Mouse (Mus musculus): ENCODE results near the gene Umad1. TPM values are rescaled to one million over a fixed set of nuclear protein-coding genes. Genes with fewer than 3 reads are reported as not detected.

Umad1 gene
- polyA plus RNA-seq, 1 experiment from 2014 or later: 18.0 TPM

GRCm38 (mm10) chr6:8336487-8337390 is 77.7 kb downstream of the Umad1 start:
- ATAC-seq (ENCODE audit: insufficient number of reproducible peaks, low FRiP score, low TSS enrichment, low read depth) (no peak), DNase-seq (ENCODE audit: low spot score) (no peak)
- Histone ChIP-seq H3K9me3 (ENCODE audit: control insufficient read depth, low read length) (no peaks in the 10 kb centered on the region), H3K4me2 (ENCODE audit: low read depth, severe bottlenecking) (no peak overlapping the region), H3K27ac (replicated peaks; ENCODE audit: low read depth, low read length) (no peak overlapping the region), H3K4me1 (ENCODE audit: control insufficient read depth, insufficient read depth, low read length) (no peaks in the 10 kb centered on the region), H3K9ac (ENCODE audit: low read length) (no peak overlapping the region), H3K27me3 (ENCODE audit: control insufficient read depth, insufficient read depth, low read length) (no peaks in the 10 kb centered on the region), H3K36me3 (ENCODE audit: control insufficient read depth, insufficient read depth, low read length) (no peaks in the 10 kb centered on the region), H3K4me3 (ENCODE audit: low read depth, low read length) (no peak overlapping the region)
- WGBS: 81% methylated on average over 9 of the region's 9 CpGs

GRCm38 (mm10) chr6:8339453-8339852 is 80.4 kb downstream of the Umad1 start:
- Histone ChIP-seq H3K4me3 (ENCODE audit: low read depth, low read length) (no peak overlapping the region), H3K27ac (replicated peaks; ENCODE audit: low read depth, low read length) (no peak overlapping the region), H3K36me3 (ENCODE audit: control insufficient read depth, insufficient read depth, low read length) (no peaks in the 10 kb centered on the region), H3K4me1 (ENCODE audit: control insufficient read depth, insufficient read depth, low read length) (no peaks in the 10 kb centered on the region), H3K9ac (ENCODE audit: low read length) (no peak overlapping the region), H3K9me3 (ENCODE audit: control insufficient read depth, low read length) (no peaks in the 10 kb centered on the region), H3K4me2 (ENCODE audit: low read depth, severe bottlenecking) (no peak overlapping the region), H3K27me3 (ENCODE audit: control insufficient read depth, insufficient read depth, low read length) (no peaks in the 10 kb centered on the region)
- ATAC-seq (ENCODE audit: insufficient number of reproducible peaks, low FRiP score, low TSS enrichment, low read depth): no peak
- WGBS: 92% methylated on average over 6 of the region's 6 CpGs
- no peak for DNase-seq (ENCODE audit: low spot score)

- no peaks in the 10 kb centered on the region for H3K4me1 ChIP-seq (ENCODE audit: control insufficient read depth, insufficient read depth, low read length)
- ATAC-seq (ENCODE audit: insufficient number of reproducible peaks, low FRiP score, low TSS enrichment, low read depth): no peak
- H3K36me3 ChIP-seq (ENCODE audit: control insufficient read depth, insufficient read depth, low read length): no peaks in the 10 kb centered on the region
- no peak for DNase-seq (ENCODE audit: low spot score)
- no peak overlapping the region for H3K4me3 ChIP-seq (ENCODE audit: low read depth, low read length)
- no peak overlapping the region for H3K4me2 ChIP-seq (ENCODE audit: low read depth, severe bottlenecking)
- WGBS: 89% methylated on average over 4 of the region's 4 CpGs
- no peak overlapping the region for H3K9ac ChIP-seq (ENCODE audit: low read length)
- H3K27me3 ChIP-seq (ENCODE audit: control insufficient read depth, insufficient read depth, low read length): no peaks in the 10 kb centered on the region
- H3K27ac ChIP-seq (replicated peaks; ENCODE audit: low read depth, low read length): no peak overlapping the region
- H3K9me3 ChIP-seq (ENCODE audit: control insufficient read depth, low read length): no peaks in the 10 kb centered on the region
Observed at GRCm38 (mm10) chr6:8343271-8343670, 84.2 kb downstream of the Umad1 start.

- H3K4me2 ChIP-seq (ENCODE audit: low read depth, severe bottlenecking): no peak overlapping the region
- DNase-seq (ENCODE audit: low spot score): no peak
Observed at GRCm38 (mm10) chr6:8345219-8345856, 86.2 kb downstream of the Umad1 start.

GRCm38 (mm10) chr6:8347154-8347553 is 88.1 kb downstream of the Umad1 start:
- no peak for DNase-seq (ENCODE audit: low spot score)
- Histone ChIP-seq H3K27ac (replicated peaks; ENCODE audit: low read depth, low read length) (no peak overlapping the region), H3K36me3 (ENCODE audit: control insufficient read depth, insufficient read depth, low read length) (no peaks in the 10 kb centered on the region), H3K27me3 (ENCODE audit: control insufficient read depth, insufficient read depth, low read length) (no peaks in the 10 kb centered on the region), H3K4me2 (ENCODE audit: low read depth, severe bottlenecking) (no peak overlapping the region), H3K9me3 (ENCODE audit: control insufficient read depth, low read length) (no peaks in the 10 kb centered on the region), H3K9ac (ENCODE audit: low read length) (no peak overlapping the region), H3K4me1 (ENCODE audit: control insufficient read depth, insufficient read depth, low read length) (no peaks in the 10 kb centered on the region), H3K4me3 (ENCODE audit: low read depth, low read length) (no peak overlapping the region)
- WGBS: 92% methylated on average over 2 of the region's 2 CpGs
- ATAC-seq (ENCODE audit: insufficient number of reproducible peaks, low FRiP score, low TSS enrichment, low read depth): no peak

More at GRCm38 (mm10) chr6:8345219-8345856, 86.2 kb downstream of the Umad1 start:
- H3K36me3 ChIP-seq (ENCODE audit: control insufficient read depth, insufficient read depth, low read length): no peaks in the 10 kb centered on the region
- H3K27ac ChIP-seq (replicated peaks; ENCODE audit: low read depth, low read length): no peak overlapping the region
- no peak for ATAC-seq (ENCODE audit: insufficient number of reproducible peaks, low FRiP score, low TSS enrichment, low read depth)
- H3K9me3 ChIP-seq (ENCODE audit: control insufficient read depth, low read length): no peaks in the 10 kb centered on the region
- H3K4me1 ChIP-seq (ENCODE audit: control insufficient read depth, insufficient read depth, low read length): no peaks in the 10 kb centered on the region
- H3K4me3 ChIP-seq (ENCODE audit: low read depth, low read length): no peak overlapping the region
- H3K9ac ChIP-seq (ENCODE audit: low read length): no peak overlapping the region
- 74% methylated on average over 5 of the region's 5 CpGs for WGBS
- H3K27me3 ChIP-seq (ENCODE audit: control insufficient read depth, insufficient read depth, low read length): no peaks in the 10 kb centered on the region

- 84% methylated on average over 1 of the region's 1 CpGs for WGBS
Observed at GRCm38 (mm10) chr6:8348344-8348743, 89.3 kb downstream of the Umad1 start.

GRCm38 (mm10) chr6:8349060-8349670 is 90.1 kb downstream of the Umad1 start:
- WGBS: 83% methylated on average over 2 of the region's 2 CpGs
- Histone ChIP-seq H3K9ac (ENCODE audit: low read length) (no peak overlapping the region), H3K4me3 (ENCODE audit: low read depth, low read length) (no peak overlapping the region), H3K9me3 (ENCODE audit: control insufficient read depth, low read length) (no peaks in the 10 kb centered on the region), H3K27me3 (ENCODE audit: control insufficient read depth, insufficient read depth, low read length) (no peaks in the 10 kb centered on the region), H3K36me3 (ENCODE audit: control insufficient read depth, insufficient read depth, low read length) (no peaks in the 10 kb centered on the region), H3K27ac (replicated peaks; ENCODE audit: low read depth, low read length) (no peak overlapping the region), H3K4me1 (ENCODE audit: control insufficient read depth, insufficient read depth, low read length) (no peaks in the 10 kb centered on the region), H3K4me2 (ENCODE audit: low read depth, severe bottlenecking) (no peak overlapping the region)
- DNase-seq (ENCODE audit: low spot score) (no peak), ATAC-seq (ENCODE audit: insufficient number of reproducible peaks, low FRiP score, low TSS enrichment, low read depth) (no peak)

More at GRCm38 (mm10) chr6:8348344-8348743, 89.3 kb downstream of the Umad1 start:
- Histone ChIP-seq H3K4me1 (ENCODE audit: control insufficient read depth, insufficient read depth, low read length) (no peaks in the 10 kb centered on the region), H3K27me3 (ENCODE audit: control insufficient read depth, insufficient read depth, low read length) (no peaks in the 10 kb centered on the region), H3K4me2 (ENCODE audit: low read depth, severe bottlenecking) (no peak overlapping the region), H3K9ac (ENCODE audit: low read length) (no peak overlapping the region), H3K36me3 (ENCODE audit: control insufficient read depth, insufficient read depth, low read length) (no peaks in the 10 kb centered on the region), H3K4me3 (ENCODE audit: low read depth, low read length) (no peak overlapping the region), H3K9me3 (ENCODE audit: control insufficient read depth, low read length) (no peaks in the 10 kb centered on the region), H3K27ac (replicated peaks; ENCODE audit: low read depth, low read length) (no peak overlapping the region)
- DNase-seq (ENCODE audit: low spot score) (no peak), ATAC-seq (ENCODE audit: insufficient number of reproducible peaks, low FRiP score, low TSS enrichment, low read depth) (no peak)

- H3K9me3 ChIP-seq (ENCODE audit: control insufficient read depth, low read length): no peaks in the 10 kb centered on the region
- no peak overlapping the region for H3K9ac ChIP-seq (ENCODE audit: low read length)
- H3K4me1 ChIP-seq (ENCODE audit: control insufficient read depth, insufficient read depth, low read length): no peaks in the 10 kb centered on the region
- H3K27ac ChIP-seq (replicated peaks; ENCODE audit: low read depth, low read length): no peak overlapping the region
- ATAC-seq (ENCODE audit: insufficient number of reproducible peaks, low FRiP score, low TSS enrichment, low read depth) (no peak), DNase-seq (ENCODE audit: low spot score) (no peak)
- 75% methylated on average over 2 of the region's 2 CpGs for WGBS
- no peak overlapping the region for H3K4me2 ChIP-seq (ENCODE audit: low read depth, severe bottlenecking)
- no peaks in the 10 kb centered on the region for H3K36me3 ChIP-seq (ENCODE audit: control insufficient read depth, insufficient read depth, low read length)
- H3K27me3 ChIP-seq (ENCODE audit: control insufficient read depth, insufficient read depth, low read length): no peaks in the 10 kb centered on the region
- H3K4me3 ChIP-seq (ENCODE audit: low read depth, low read length): no peak overlapping the region
Observed at GRCm38 (mm10) chr6:8351507-8351906, 92.4 kb downstream of the Umad1 start.

Measured in limb, embryonic 11.5 days (tissue).